Mouse (Mus musculus) ES-E14 (cell line): Measurements from ENCODE around the gene Frat1.

Source experiments
- MAFK ChIP-seq: IDR thresholded peaks from 2 replicates; pipeline ENCODE4 v1.6.1; 2014; ENCODE audit warnings: mild to moderate bottlenecking, low read depth, low read length, inconsistent platforms; ENCODE audit not compliant: insufficient read depth
- ZC3H11A ChIP-seq: IDR thresholded peaks from 2 replicates; pipeline ENCODE4 v1.6.1; 2012; ENCODE audit warnings: low read depth, mild to moderate bottlenecking, inconsistent platforms, low read length, borderline replicate concordance

DNA sequence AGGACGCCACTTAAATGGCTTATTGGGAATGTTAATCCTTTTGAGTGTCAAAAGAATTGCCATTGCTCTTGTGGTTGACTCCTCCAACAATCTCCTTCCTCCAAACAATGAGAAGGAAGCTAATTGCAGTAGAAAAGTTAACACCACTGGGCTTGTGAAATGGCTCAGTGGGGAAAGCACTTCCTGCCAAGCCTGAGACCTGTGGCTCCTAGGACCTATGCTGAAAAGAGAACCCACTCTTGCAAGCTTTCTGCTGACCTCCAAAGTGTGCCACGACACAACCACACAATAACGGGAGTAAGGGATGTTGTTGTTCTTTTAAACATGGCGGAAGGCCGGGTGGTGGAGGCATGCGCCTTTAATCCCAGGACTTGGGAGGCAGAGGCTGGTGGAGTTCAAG, 32.2 kb upstream of the Frat1 start:
- TF ChIP-seq MAFK = no peak
- no peak for TF ChIP-seq ZC3H11A
